ENCODE assay signal across 12 mouse cellular contexts in genomic region chr6:148404500-148404899, GRCm38 (mm10). TPM values are rescaled to one million over a fixed set of nuclear protein-coding genes. Genes with fewer than 3 reads are reported as not detected.
DNase-seq lines count a peak whose midpoint lies in the region; ATAC-seq and TF ChIP-seq lines count a peak whose summit lies in the region.
"Had no signal": no experiment of that assay in that cellular context is flagged by ENCODE, and none has a peak within 500 bp of the region (broad histone marks: within the 10 kb centered on the region; RNA-seq: fewer than 3 reads in every experiment).

No protein-coding gene starts in this region.

- H3K4me1 ChIP-seq in heart, postnatal 0 days (ENCODE audit: control insufficient read depth, insufficient read depth) = peaks cover 43% of the 10 kb centered on the region
- H3K4me1 ChIP-seq: intestine, embryonic 15.5 days; limb, embryonic 12.5 days; megakaryocyte, embryonic 14.5 days had no signal

- no peaks in the 10 kb centered on the region for H3K27me3 ChIP-seq in heart, postnatal 0 days (ENCODE audit: control insufficient read depth, insufficient read depth, low read length)
- H3K27me3 ChIP-seq: intestine, embryonic 15.5 days; limb, embryonic 12.5 days had no signal

- no peaks in the 10 kb centered on the region for H3K36me3 ChIP-seq in heart, postnatal 0 days (replicated peaks; ENCODE audit: control insufficient read depth, insufficient read depth, low read length)
- H3K36me3 ChIP-seq: intestine, embryonic 15.5 days; limb, embryonic 12.5 days had no signal

- TF ChIP-seq EP300 in heart, postnatal 0 days (IDR thresholded peaks at IDR 0.05; ENCODE audit: low read depth) = peak; percentile 95

- H3K9ac ChIP-seq in heart, postnatal 0 days (replicated peaks; ENCODE audit: low read depth, low read length) = no peak overlapping the region
- H3K9ac ChIP-seq: intestine, embryonic 15.5 days; limb, embryonic 12.5 days had no signal

- WGBS in heart, postnatal 0 days = 7% methylated on average over 1 of the region's 1 CpGs

- H3K4me3 ChIP-seq in heart, postnatal 0 days (ENCODE audit: low read depth, low read length) = no peak overlapping the region
- H3K4me3 ChIP-seq: intestine, embryonic 15.5 days; limb, embryonic 12.5 days; megakaryocyte, embryonic 14.5 days had no signal

- peak; percentile 92 for ATAC-seq in heart, postnatal 0 days (ENCODE audit: insufficient read depth, low read depth)
- ATAC-seq: forebrain, embryonic 14.5 days; intestine, embryonic 15.5 days had no signal

- H3K4me2 ChIP-seq in heart, postnatal 0 days (ENCODE audit: low read depth, low read length) = no peak overlapping the region
- H3K4me2 ChIP-seq: intestine, embryonic 15.5 days; limb, embryonic 12.5 days had no signal

- intact Hi-C loops in gastrocnemius, postnatal 14 days (cut with DNase I; ENCODE audit: low total_unique reads) = no loop called here

- peak overlapping the region; percentile 89 for H3K27ac ChIP-seq in heart, postnatal 0 days (ENCODE audit: low read depth)
- H3K27ac ChIP-seq: intestine, embryonic 15.5 days; limb, embryonic 12.5 days had no signal

- DNase-seq in left cerebral cortex, adult 11 months (ENCODE audit: low spot score) = peak; percentile 31
- DNase-seq in left cerebral cortex, adult 18-20 months (ENCODE audit: low spot score in 2 of 2) = no peak
- DNase-seq in heart, adult 11 months = peak; percentile 99
- DNase-seq in heart, postnatal 0 days (ENCODE audit: low spot score) = peak; percentile 82
- DNase-seq in lung, postnatal 25 days (ENCODE audit: low spot score) = peak; percentile 85
- no peak for DNase-seq in cerebellum, postnatal 10 days
- no peak for DNase-seq in cerebellum, adult 9-11 months
- DNase-seq in gastrocnemius, postnatal 14 days = no peak

- no peak for TF ChIP-seq CTCF in heart, postnatal 0 days (IDR thresholded peaks at IDR 0.05; ENCODE audit: low read depth)

- H3K9me3 ChIP-seq in heart, postnatal 0 days (replicated peaks; ENCODE audit: control insufficient read depth, low read length) = no peaks in the 10 kb centered on the region
- H3K9me3 ChIP-seq: intestine, embryonic 15.5 days; limb, embryonic 12.5 days; megakaryocyte, embryonic 14.5 days had no signal

RNA-seq across cellular contexts. Expression of gene Tmtc1, which starts 39.7 kb away (rescaled TPM):
- total RNA-seq in left cerebral cortex, adult 18-20 months (2021) = 10 to 100 TPM; 52.2 to 54.7 TPM
- 28.9 and 39.8 TPM in 2 replicates for total RNA-seq in heart, postnatal 0 days (2014; rRNA removed; ENCODE audit: low replicate concordance)
- 2.4 and 2.5 TPM in 2 replicates for polyA plus RNA-seq in heart, postnatal 0 days (2015; fragmentation: Nextera tagmentation; extraction: Ambion mirVana)
- total RNA-seq in gastrocnemius, postnatal 14 days (2021) = 10 to 100 TPM; 46.0 to 52.6 TPM

Comparison
In these comparisons a context has a peak if more than half of its experiments do, and no peak if none do; other contexts are left out.
1. DNase-seq: peak in left cerebral cortex, adult 11 months (single experiment), heart, adult 11 months (single experiment), heart, postnatal 0 days (single experiment) and lung, postnatal 25 days (single experiment); none in left cerebral cortex, adult 18-20 months (0 of 2), cerebellum, postnatal 10 days (0 of 2), cerebellum, adult 9-11 months (single experiment) and gastrocnemius, postnatal 14 days (single experiment).